Mouse (Mus musculus): ENCODE measurements around the gene Cbll1.

Gene Cbll1

GRCm38 (mm10) chr12:31499314-31500131 lies at the start of gene Cbll1:
Gene Cbll1, minus strand, starts transcription at chr12:31499616.
- DNase-seq (ENCODE audit: low read depth, low spot score): peak; percentile 96

- DNase-seq (ENCODE audit: low read depth, low spot score): no peak
Observed at GRCm38 (mm10) chr12:31546061-31546460, 46.6 kb upstream of the Cbll1 start.

GRCm38 (mm10) chr12:31545219-31545618 lies 45.8 kb upstream of the Cbll1 start:
- no peak for DNase-seq (ENCODE audit: low read depth, low spot score)

GRCm38 (mm10) chr12:31541541-31541940 lies 42.1 kb upstream of the Cbll1 start:
- no peak for DNase-seq (ENCODE audit: low read depth, low spot score)

- DNase-seq (ENCODE audit: low read depth, low spot score): no peak
Observed at GRCm38 (mm10) chr12:31539783-31540182, 40.4 kb upstream of the Cbll1 start.

GRCm38 (mm10) chr12:31537515-31538230 lies 38.3 kb upstream of the Cbll1 start:
- no peak for DNase-seq (ENCODE audit: low read depth, low spot score)

- no peak for DNase-seq (ENCODE audit: low read depth, low spot score)
Observed at GRCm38 (mm10) chr12:31534060-31534843, 34.8 kb upstream of the Cbll1 start.

- DNase-seq (ENCODE audit: low read depth, low spot score): no peak
Observed at GRCm38 (mm10) chr12:31533218-31533908, 33.9 kb upstream of the Cbll1 start.

- peak; percentile 2 for DNase-seq (ENCODE audit: low read depth, low spot score)
Observed at GRCm38 (mm10) chr12:31532054-31532453, 32.6 kb upstream of the Cbll1 start.

GRCm38 (mm10) chr12:31527407-31527806 lies 28.0 kb upstream of the Cbll1 start:
- DNase-seq (ENCODE audit: low read depth, low spot score): no peak

GRCm38 (mm10) chr12:31521371-31521770 lies 22.0 kb upstream of the Cbll1 start:
- DNase-seq (ENCODE audit: low read depth, low spot score): no peak

- DNase-seq (ENCODE audit: low read depth, low spot score): no peak
Observed at GRCm38 (mm10) chr12:31520119-31520518, 20.7 kb upstream of the Cbll1 start.

GRCm38 (mm10) chr12:31513724-31514503 lies 14.5 kb upstream of the Cbll1 start:
- no peak for DNase-seq (ENCODE audit: low read depth, low spot score)

GRCm38 (mm10) chr12:31512634-31513411 lies 13.4 kb upstream of the Cbll1 start:
- DNase-seq (ENCODE audit: low read depth, low spot score): no peak

- DNase-seq (ENCODE audit: low read depth, low spot score): no peak
Observed at GRCm38 (mm10) chr12:31511218-31511617, 11.8 kb upstream of the Cbll1 start.

- DNase-seq (ENCODE audit: low read depth, low spot score): no peak
Observed at GRCm38 (mm10) chr12:31508496-31508895, 9.1 kb upstream of the Cbll1 start.

GRCm38 (mm10) chr12:31507718-31508364 lies 8.4 kb upstream of the Cbll1 start:
- DNase-seq (ENCODE audit: low read depth, low spot score): peak; percentile 61

GRCm38 (mm10) chr12:31503211-31503610 lies 3.8 kb upstream of the Cbll1 start:
- DNase-seq (ENCODE audit: low read depth, low spot score): peak; percentile 29

GRCm38 (mm10) chr12:31501266-31501665 lies 1.9 kb upstream of the Cbll1 start:
- DNase-seq (ENCODE audit: low read depth, low spot score): no peak

All from CD4-positive, CD25-positive, alpha-beta regulatory T cell, adult 2 months (primary cell).